Mouse (Mus musculus) E14TG2a.4 (cell line): ENCODE measurements around the gene Slc35f2.

Experiments used
- H3K27me3 ChIP-seq: 2 replicates; pipeline ENCODE4 v1.6.1; 2014; ENCODE audit warnings: low read length, control low read depth; ENCODE audit not compliant: insufficient read depth
- H3K36me3 ChIP-seq: 2 replicates; pipeline ENCODE4 v1.6.1; 2014; ENCODE audit warnings: low read length, control low read depth; ENCODE audit not compliant: insufficient read depth
- H3K4me1 ChIP-seq: replicated peaks from 2 replicates; pipeline ENCODE4 v1.6.1; 2014; ENCODE audit warnings: low read depth, low read length, control low read depth
- H3K4me3 ChIP-seq: replicated peaks from 2 replicates; pipeline ENCODE4 v1.5.1; 2014; ENCODE audit warnings: mild to moderate bottlenecking, low read length
- H3K9me3 ChIP-seq: 2 replicates; pipeline ENCODE4 v1.6.1; 2014; ENCODE audit warnings: low read length, control low read depth
- CTCF ChIP-seq: conservative IDR thresholded peaks from 2 replicates; pipeline ENCODE4 v1.5.1; 2014; ENCODE audit warnings: low read length
- NANOG ChIP-seq: IDR thresholded peaks from 2 replicates; pipeline ENCODE4 v1.6.1; 2014; ENCODE audit warnings: borderline replicate concordance, low read length, mixed read lengths
- POU5F1 ChIP-seq: IDR thresholded peaks from 2 replicates; pipeline ENCODE4 v1.6.1; 2014; ENCODE audit warnings: low read length, borderline replicate concordance

Gene Slc35f2

DNA sequence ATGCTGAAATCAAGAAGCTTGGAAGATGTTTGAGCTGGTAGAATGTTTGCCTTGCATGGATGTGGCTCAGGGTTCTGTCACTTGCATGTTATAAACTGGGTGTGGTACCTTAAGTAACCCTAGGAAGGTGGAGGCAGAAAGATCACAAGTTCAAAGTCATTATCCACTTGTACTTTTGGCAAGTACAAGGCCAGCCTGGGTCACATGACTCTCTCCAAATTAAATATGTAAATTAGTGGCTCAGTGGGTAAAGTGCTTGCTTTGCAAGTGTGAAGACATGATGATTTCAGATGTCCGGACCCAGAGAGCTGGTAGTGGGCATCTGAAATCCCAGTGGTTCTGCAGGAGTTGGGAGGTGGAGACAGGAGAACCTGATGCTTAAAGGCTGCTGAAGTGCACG is 25.8 kb downstream of the Slc35f2 start:
- H3K4me3 ChIP-seq = no peak overlapping the region
- peaks cover 21% of the 10 kb centered on the region for H3K36me3 ChIP-seq
- no peaks in the 10 kb centered on the region for H3K9me3 ChIP-seq
- TF ChIP-seq NANOG = no peak; the same call in 1 of the 2 replicates
- TF ChIP-seq CTCF = no peak
- TF ChIP-seq POU5F1 = no peak
- peaks cover 61% of the 10 kb centered on the region for H3K4me1 ChIP-seq
- H3K27me3 ChIP-seq = no peaks in the 10 kb centered on the region

DNA sequence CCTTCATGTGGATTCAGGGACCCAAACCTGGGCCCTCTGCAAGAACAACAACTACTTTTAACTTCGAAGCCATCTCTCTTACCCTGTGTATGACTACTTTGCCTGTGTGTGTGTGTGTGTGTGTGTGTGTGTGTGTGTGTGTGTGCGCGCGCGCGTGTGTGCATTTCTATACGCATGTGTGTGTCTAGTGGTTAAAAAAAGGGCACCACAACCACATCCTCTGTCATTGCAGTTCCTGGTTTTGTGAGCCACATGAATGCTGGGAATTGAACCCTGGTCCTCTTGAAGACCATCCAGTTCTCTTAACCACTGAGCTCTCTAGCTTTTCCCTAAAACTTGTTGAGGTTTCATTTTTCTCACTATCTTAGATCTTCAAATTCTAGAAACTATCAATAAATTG is 31.6 kb downstream of the Slc35f2 start:
- TF ChIP-seq NANOG = no peak
- no peak for TF ChIP-seq CTCF
- TF ChIP-seq POU5F1 = no peak
- Histone ChIP-seq H3K36me3 (peaks cover 21% of the 10 kb centered on the region), H3K27me3 (no peaks in the 10 kb centered on the region), H3K4me3 (no peak overlapping the region), H3K9me3 (no peaks in the 10 kb centered on the region), H3K4me1 (peaks cover 43% of the 10 kb centered on the region)

DNA sequence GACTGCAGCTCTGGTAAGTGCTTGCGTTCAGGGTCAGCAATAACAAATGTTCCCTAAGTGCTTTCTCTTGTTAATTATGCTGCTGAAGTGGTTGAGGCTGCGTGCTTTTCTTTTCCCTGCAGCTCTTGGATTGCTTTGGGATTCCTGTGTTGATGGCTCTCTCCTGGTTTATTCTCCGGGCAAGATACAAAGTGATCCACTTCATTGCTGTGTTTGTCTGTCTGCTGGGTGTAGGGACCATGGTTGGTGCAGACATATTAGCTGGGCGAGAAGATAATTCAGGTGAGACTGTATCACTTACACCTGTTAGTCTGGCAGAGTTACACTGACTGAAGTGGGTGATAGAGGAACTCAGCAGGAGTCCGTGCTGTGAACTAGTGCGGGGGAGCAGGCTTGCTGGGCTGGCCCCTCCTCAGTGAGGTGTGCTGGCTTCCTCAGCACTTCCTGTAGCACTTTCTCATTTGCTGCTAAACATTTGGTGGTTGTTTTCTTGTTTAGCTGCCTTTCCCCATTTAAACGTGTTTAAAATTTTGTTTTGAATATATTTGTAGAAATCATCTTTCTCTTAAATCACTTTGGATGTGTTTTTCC is 35.3 kb downstream of the Slc35f2 start:
- H3K27me3 ChIP-seq = no peaks in the 10 kb centered on the region
- H3K4me1 ChIP-seq = peaks cover 32% of the 10 kb centered on the region
- H3K4me3 ChIP-seq = peak overlapping the region; percentile 5
- TF ChIP-seq CTCF (no peak), NANOG (peak; percentile 99)
- H3K36me3 ChIP-seq = peaks cover 35% of the 10 kb centered on the region
- H3K9me3 ChIP-seq = no peaks in the 10 kb centered on the region

DNA sequence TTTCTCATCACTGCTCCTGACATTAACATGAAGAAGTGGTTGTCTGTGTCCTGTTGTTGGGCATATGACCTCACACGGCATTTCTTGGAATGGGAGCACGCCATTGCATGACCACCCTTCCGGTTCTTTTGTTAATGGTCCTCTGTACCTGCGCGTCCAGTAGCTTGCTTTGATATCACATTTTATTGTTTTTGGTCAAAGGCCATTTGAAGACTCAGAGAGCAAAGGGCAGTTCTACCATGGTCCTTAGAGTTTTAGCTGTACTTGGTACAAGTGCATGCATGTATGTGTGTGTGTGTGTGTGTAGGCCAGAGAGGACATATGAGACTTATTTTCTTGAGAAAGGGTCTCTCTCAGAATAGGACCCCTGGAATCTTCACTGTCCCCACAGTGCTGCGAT is 42.1 kb downstream of the Slc35f2 start:
- no peak overlapping the region for H3K4me3 ChIP-seq
- no peaks in the 10 kb centered on the region for H3K9me3 ChIP-seq
- H3K27me3 ChIP-seq = no peaks in the 10 kb centered on the region
- peaks cover 83% of the 10 kb centered on the region for H3K36me3 ChIP-seq
- peaks cover 10% of the 10 kb centered on the region for H3K4me1 ChIP-seq
- TF ChIP-seq NANOG = no peak
- no peak for TF ChIP-seq CTCF
- no peak for TF ChIP-seq POU5F1

- H3K9me3 ChIP-seq = no peaks in the 10 kb centered on the region
- no peak for TF ChIP-seq POU5F1
- peak; percentile 81 for TF ChIP-seq CTCF
- TF ChIP-seq NANOG = no peak
- peaks cover 15% of the 10 kb centered on the region for H3K4me1 ChIP-seq
- H3K36me3 ChIP-seq = peaks cover 44% of the 10 kb centered on the region
- H3K4me3 ChIP-seq = no peak overlapping the region
- no peaks in the 10 kb centered on the region for H3K27me3 ChIP-seq
Observed at GRCm38 (mm10) chr9:53818760-53819159, 47.4 kb downstream of the Slc35f2 start.

GRCm38 (mm10) chr9:53825318-53825717 is 54.0 kb downstream of the Slc35f2 start:
- no peaks in the 10 kb centered on the region for H3K27me3 ChIP-seq
- H3K36me3 ChIP-seq = no peaks in the 10 kb centered on the region
- TF ChIP-seq CTCF = peak; percentile 88
- no peak for TF ChIP-seq POU5F1

DNA sequence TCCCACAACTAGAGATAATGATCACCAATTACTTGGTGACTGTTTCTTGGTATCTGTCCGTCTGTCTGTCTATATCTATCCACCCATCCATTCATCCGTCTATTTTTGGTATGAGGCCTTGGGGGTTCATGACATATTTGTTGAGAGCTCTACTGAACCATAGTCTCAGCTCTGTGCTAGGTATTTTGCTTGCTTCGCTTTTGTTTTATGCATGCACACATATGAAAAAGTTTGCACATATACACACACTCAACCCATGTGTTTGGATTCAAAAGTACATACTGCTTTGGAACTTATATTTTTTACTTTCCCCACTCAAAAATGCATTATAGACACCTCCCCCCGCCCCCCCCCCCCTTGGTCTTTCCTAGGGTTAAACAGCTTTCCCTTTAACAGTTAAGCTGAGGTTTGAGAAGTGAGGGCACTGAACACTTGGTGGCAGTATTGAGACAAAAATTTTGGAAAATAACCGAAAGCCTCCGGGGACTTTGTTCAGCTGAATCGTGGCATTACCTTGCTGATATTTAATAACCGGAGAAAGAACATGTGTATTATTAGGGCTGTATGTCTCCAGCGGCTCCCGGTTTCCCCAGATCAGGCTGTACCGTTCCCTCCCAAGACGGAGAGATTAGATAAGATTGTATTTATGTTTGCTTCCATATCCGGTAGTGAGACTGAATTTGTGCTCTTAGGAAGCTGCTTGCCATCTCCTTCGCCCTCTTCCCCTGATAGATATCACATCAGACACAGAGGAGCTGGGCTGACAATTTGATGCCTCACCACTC is 57.9 kb downstream of the Slc35f2 start:
- TF ChIP-seq CTCF = 0 out of 2 replicates have a peak, but pooled peaks have one; percentile 13
- TF ChIP-seq NANOG = no peak
- peaks cover 12% of the 10 kb centered on the region for H3K4me1 ChIP-seq

More at GRCm38 (mm10) chr9:53825318-53825717, 54.0 kb downstream of the Slc35f2 start:
- peaks cover 21% of the 10 kb centered on the region for H3K4me1 ChIP-seq
- no peaks in the 10 kb centered on the region for H3K9me3 ChIP-seq
- no peak overlapping the region for H3K4me3 ChIP-seq

GRCm38 (mm10) chr9:53829866-53830209 is 58.5 kb downstream of the Slc35f2 start:
- no peaks in the 10 kb centered on the region for H3K27me3 ChIP-seq
- peak overlapping the region; percentile 58 for H3K4me3 ChIP-seq
- peaks cover 12% of the 10 kb centered on the region for H3K4me1 ChIP-seq
- no peaks in the 10 kb centered on the region for H3K9me3 ChIP-seq
- H3K36me3 ChIP-seq = no peaks in the 10 kb centered on the region
- TF ChIP-seq NANOG (no peak), CTCF (no peak), POU5F1 (no peak)

More for the DNA sequence above, 57.9 kb downstream of the Slc35f2 start:
- Histone ChIP-seq H3K9me3 (no peaks in the 10 kb centered on the region), H3K4me3 (peak overlapping the region; percentile 58), H3K36me3 (no peaks in the 10 kb centered on the region), H3K27me3 (no peaks in the 10 kb centered on the region)
